Mouse (Mus musculus) gastrocnemius, adult 8-10 months (tissue): ENCODE results near the gene Izumo1. TPM values are rescaled to one million over a fixed set of nuclear protein-coding genes. Genes with fewer than 3 reads are reported as not detected.
"Not testable (repeated sequence)": the region's sequence is repeated elsewhere in the genome, so short reads cannot be mapped to it uniquely, and the experiment has no call there.

Source experiments
- DNase-seq, 2 experiments: peaks; one replicate each; pipeline ENCODE4 v3.0.0; 2022; ENCODE audit warnings: low spot score in 2 of 2
- total RNA-seq, 4 experiments: library from RNA; stranded (reverse); gene quantifications; 2 replicates each; pipeline ENCODE4 v1.2.4; 2022

Gene Izumo1
- total RNA-seq, 4 experiments from 2014 or later, result not detected

DNA sequence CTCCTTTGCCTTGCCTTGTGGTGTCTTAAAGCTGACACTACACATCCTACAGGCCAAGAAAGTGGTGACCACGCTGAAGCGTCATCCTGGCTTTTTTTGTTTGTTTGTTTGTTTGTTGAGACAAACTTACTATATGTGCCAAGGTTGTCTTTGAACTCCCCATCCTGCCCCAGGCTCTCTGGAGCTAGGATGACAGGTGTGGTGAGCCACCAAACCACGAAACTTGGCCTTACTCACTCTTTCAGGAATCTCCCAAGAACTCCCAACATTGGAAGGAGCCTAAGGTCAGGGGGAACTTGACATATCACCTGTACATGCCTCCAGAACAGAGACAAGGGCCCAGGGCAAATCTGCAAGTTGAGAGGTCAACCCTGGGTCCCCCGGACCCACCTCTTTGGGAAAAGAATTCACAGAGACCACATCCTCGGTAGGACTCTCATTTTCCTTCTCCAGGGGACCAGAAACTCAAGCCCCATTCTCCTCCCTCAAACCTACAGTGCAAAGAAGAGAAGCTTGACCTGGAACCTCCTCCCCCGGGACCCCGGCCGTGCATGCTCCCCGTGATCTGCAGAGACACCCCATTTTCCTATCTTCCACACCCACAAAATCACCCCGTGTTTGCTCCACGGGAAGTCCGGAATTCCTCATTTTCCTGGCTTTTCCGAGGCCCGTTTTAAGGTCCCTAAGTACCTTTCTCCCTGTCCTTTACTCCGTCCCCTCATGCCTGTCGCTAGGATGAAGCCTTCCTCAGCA is 21.1 kb downstream of the Izumo1 start:
- DNase-seq, result no peak

DNA sequence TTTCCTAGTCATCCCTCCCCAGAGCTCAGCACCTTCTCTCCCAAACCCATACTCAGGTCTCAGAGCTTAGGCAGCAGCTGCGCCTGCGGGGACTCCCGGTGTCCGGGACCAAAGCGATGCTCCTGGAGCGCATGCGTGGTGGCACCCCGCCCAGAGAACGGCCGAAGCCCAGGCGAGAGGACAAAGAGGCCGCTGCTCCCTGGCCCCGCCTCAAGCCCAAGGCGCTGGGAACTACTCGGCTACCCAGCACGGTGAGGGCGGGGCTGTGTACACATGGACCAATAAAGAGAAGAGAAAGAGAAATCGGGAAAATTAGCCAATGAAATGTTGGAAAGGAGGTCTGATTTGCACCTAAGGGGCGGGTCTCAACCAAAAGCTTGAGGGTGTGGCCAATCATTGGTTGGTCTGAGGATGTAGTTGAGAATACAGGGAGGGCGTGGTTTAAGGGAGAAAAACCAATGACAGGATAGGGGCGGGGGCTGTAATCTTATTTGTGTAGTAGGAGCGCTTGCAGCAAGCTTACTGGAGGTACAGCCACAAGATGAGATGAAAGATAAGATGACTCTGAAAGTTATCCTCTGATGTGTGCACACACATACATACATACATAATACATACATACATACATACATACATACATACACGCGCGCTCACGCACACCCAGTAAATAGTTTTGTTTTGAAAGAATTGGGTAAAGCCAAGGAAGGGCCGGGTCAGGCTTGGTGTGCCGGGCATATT is 22.0 kb downstream of the Izumo1 start:
- peak; percentile 88 to 93 for DNase-seq

DNA sequence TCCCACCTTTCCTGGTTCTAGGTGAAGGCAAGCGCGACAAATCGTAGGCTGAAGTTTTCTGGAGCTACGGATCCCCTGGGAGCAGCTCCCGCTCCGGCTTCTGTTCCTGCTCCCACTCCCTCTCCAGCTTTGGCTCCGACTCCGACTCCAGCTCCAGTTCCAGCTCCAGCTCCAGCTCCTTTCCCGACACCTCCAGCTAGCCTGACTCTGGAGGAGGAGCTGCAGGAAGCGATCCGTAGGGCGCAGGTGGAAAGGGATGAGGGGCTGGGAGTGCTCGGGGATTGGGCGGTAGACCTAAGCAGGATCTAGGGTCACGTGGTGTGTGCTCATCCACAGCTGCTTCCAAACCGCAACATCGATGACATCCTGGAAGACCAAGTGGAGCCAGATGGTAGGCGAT is 22.6 kb downstream of the Izumo1 start:
- DNase-seq, result peak in 1 of 2 experiments; percentile 34

DNA sequence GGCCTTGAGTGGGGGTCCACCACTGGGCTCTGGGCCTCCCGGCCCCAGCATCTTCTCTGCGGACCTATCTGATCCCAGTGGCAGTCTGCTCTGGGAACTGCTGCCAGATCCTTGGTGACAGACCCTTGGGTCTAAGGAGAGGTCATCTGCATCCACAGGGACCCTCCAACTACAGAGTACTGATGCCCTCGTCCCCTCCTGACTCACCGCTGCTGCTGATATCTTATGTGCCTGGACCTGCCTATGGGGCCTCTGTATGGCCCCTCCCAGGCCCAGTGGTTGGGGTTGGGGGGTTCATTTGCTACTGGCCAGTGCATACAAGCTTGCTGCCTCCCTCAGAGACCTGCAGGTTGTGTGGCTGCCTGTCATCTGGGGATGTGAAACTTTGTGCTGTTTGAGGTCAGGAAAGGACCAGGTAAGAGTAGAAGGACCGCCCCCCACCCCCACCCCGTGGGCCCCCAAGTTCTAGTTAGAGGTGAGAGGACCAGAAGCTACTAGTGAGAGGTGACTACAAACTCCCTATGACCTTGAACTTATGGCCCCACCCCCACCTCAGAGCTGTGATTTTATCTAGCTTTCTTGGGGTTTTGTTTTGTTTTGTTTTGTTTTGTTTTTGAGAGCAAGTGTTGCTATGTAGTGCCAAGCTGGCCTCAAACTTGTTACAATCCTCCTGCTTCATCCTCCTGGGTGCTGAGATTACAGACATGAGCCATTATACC is 23.4 kb downstream of the Izumo1 start:
- DNase-seq, result no peak

DNA sequence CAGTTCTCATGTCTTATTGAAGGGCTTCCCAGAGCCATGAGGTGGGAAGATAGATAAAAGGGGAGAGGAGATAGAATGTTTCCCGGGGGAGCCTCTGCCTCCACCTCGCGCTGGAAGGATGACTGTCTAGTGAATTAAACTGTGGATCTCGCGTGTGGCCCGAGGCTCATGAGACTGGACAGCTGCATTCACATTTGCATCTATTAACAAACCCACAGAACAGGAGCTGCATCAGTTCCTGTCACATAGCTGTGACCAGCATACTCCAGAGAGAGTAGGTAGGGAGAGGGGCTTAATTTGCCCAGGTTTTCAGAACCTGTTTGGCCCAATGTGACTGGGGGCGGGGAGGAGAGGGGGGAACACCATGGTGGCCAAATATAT is 24.0 kb downstream of the Izumo1 start:
- DNase-seq, result no peak

DNA sequence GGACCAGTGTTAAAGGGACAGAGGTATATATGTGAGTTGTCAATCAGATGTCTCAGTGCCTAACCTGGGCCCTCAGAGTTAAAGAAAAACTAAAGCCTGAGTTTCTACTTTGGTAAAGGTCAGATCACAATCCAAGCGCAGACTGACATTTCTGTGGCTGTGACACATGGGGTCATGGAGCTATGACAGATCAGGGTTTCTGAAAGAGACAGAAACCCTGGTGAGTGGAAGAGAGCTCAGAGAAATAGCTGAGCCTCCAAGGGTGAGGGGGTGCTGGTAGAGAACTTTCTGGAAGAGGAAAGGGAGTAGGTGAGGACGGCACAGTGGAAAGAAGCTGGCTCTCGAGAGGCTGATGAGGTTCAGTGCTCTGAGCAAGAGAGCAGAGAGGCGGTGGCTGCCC is 25.1 kb downstream of the Izumo1 start:
- no peak for DNase-seq

DNA sequence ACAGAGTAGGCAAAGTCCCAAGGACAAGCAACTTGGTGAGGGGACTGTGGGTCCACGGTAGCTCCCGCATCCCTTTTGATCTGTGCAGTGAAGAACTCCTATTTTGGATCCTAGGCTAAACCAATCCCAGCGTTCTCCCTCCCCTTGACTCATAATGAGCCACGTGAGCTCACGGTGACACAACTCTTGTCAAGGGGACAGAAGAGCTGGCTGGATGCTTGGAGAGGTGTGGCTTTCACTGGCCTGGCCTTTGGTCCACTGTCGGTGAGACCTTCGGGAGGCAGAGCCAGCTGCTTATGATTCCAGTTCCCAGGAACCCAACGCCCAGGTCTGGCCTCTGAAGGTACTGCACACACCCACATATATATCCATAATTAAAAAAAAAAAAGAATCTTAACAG is 27.7 kb downstream of the Izumo1 start:
- DNase-seq, result peak; percentile 55 to 72

DNA sequence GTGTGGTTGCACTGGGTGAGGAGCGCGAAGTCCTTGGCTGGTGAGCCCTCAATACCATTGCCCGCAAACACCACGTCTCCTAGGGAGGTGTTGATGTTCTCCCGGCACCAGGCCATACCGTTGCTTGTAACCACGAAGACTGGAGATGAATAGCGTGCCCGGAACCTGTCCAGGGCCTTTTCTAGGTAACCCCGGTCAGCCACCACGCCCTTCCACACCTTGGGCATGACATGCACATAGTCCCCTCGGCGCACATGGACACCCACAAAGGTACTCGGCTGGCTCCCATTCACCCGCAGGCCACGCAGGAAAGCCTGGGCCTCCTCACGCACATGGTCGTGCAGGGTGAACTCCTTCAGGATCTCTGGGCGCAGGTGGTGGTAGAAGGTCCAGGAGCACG is 28.9 kb downstream of the Izumo1 start:
- DNase-seq, result not testable (repeated sequence)

DNA sequence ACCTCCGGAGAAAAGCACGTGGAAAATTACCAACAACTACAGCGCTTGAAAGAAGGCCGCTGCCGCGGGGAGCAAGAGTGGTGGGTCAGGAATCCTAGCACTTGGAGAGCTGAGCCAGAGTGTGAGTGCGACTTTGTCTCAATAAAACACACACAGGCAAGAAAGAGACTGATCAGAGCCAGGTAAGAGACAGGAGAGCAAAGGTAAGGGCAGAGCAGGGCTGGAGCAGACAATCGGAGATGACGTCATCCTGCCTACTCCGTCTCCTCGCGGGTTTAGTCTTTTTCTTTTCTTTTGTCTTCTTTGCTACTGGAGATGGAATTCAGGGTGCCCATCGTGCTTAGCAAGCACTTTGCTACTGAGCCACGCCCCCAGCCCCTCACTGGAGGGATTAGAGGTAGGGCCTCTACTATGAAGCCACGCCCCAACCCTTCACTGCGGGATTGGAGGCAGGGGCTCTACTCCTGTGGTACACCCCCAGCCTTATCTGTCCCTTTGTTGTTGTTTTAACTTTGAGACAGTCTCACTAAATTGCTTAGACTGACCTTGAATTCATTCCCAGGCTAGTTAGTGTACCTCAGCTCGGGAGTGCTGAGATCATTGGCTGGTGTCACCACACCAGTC is 32.9 kb downstream of the Izumo1 start:
- DNase-seq, result no peak

DNA sequence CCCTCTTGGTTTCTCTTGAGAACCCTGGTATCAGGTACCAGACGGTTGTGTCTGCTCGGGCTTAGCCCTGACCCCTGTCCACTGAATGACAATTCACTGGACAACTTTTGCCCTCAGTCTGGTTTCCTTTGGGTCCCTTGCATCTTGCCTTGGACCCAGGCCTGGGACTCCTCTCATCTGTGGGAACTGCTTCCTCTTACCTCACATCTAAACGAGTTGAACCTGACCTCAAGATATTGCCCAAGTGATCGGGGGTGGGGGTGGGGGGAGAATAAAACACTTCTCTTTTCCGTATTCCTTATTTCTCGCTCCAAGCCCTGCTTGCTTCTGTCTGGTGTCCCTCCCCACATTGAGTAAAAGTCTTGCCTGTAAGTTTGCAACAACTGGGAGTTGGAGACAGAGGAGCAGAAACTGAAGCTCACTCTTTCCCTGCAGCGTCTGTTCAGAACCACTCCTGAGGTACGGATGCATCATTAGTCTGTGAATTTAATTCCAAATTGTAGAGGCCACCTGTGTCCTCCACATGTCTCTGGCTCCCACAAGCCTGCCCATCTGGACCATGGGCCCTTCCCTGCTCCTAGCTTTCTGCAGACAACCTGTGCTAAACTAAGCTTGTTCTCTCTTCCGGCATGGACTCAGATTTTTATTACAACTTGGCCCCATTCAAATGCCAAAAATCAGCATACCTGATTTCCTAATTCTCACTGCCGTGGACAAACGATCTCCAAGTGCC is 39.3 kb downstream of the Izumo1 start:
- DNase-seq, result no peak

DNA sequence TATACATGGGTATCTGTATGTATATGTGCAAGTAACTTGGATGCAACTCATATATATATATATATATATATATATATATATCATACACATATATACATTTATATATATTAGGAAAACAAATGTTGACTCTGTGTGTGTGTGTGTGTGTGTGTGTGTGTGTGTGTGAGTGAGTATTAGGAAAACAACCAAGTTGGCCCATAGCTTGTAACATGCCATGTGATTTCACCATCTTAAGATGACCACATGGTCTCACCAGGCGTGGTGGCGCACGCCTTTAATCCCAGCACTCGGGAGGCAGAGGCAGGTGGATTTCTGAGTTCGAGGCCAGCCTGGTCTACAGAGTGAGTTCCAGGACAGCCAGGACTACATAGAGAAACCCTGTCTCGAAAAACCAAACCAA is 40.1 kb downstream of the Izumo1 start:
- not testable (repeated sequence) for DNase-seq

DNA sequence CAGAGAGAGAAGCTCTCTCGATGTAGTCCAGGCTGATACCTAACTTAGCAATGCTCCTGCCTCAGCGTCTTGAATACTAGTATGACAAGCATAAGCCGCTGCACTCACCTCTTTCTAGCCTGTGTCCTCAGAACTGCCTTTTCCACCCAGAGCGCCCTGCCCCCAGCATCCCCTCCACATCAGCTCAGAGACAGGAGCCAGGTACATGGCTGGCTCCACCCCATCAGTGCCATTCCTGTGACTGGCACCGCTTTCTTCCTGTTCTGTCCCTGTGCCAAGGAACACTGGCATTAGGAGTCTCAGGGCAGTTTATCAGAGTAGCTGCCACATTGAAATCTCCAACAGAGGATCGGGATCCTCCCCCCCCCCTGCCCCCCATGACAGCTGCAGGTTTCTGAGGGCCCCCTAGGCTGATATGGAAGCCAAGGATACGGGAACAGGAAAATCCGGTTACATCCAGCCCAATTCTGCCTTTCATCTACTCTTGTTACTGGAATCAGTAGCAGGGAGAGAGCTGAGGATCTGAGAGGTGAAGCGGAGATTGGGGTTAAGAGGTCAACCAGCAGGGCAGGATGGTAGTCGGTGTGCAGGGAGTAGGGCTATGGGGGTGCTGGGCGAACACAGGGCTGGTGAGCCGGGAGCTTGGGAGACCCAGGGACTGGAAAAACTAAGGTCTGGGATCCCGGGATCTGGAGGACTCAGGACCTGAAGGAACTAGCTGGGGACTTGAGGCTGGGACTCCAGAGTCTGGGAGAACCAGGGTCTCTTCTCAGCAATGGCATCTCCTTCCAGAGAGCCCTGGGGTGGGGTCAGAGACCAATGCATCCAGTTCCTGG is 43.9 kb downstream of the Izumo1 start:
- no peak for DNase-seq

DNA sequence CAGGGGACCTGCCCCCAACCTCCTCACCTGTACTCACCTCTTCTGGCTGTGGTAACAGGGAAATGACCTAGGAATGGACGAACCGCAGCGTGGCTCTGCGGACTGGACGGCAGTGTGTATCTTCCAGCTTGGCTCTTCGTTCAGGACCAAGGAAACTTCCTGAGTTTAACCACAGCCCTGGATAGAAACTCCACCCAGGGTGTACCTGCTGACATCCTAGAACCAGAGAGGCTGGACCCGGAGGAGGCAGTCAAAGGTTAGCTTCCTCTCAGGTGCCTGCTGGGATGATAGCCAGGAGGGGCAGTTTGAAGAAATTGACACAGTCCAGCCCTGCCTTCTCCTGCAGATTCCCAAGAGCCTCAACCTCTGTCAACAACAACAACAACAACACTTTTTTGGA is 44.5 kb downstream of the Izumo1 start, which contains the start of gene Fut2:
Gene Fut2, minus strand, starts transcription at position 234 of the 400 bp plus-strand sequence.
- DNase-seq, result no peak

DNA sequence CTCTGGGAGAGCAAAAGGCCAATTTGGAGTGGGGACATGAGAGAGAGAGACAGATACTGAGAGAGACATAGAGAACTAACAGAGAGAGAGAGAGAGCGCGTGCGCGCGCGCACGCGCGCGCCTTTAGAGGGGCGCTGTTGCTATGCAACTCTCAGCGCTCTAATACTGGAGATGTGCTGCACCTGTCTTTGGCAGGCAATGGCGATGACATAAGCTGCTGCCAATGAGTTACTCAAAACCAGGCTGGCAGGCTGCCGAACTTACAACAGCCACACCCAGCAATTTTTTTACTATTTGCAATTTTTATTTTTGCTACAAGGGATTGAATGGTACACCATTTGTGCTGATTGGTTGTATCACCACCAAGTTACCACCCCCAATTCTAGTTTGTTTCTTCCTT is 46.1 kb downstream of the Izumo1 start:
- no peak for DNase-seq

DNA sequence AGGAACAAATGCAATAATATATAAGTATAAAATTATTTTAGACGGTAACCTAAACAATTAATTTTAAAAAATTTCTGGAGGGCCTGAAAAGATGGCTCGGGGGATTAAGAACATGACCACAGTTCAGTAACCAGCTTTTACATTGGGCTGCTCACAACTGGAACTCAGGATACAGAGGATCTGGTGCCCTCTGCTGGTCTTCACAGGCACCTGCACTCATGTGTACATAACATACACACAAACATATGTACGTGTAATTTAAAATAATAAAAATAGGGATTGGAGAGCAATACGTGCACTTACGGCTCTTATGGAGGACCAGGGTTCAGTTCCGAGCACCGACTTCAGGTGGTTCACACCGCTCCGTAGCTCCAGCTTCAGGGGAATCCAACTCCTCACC is 47.3 kb downstream of the Izumo1 start:
- no peak for DNase-seq

DNA sequence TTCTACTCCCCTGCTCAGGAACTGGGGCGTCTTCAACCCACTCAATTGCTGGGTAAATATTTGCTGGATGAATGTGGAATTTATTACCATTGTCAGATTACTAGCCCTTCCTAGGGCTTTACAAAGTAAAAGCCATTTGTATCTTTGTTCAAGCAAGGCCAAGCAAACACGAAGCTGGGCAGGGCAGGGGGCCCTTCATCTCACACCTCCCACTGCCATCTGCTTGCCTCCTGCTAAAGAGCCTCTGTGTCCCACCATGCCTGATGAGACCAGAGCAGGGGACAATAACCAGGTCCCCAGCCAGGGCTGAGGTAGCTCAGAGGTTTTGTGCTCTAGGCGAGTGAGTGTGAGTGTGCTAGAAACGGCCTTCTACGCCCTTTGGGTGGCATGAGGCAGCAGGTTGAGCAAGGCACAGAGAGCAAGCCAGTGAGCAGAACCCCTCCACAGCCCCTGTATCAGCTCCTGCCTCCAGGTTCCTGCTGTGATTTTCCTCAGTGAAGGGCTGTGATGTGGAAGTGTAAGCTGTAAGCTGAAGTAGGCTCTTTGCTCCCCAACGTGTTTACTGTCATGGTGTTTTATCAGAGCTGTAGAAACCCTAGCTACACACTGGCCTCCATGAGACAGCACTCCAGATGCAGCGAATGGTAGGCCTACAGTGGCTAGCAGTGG is 56.1 kb downstream of the Izumo1 start:
- DNase-seq, result no peak
